Mouse (Mus musculus) layer of hippocampus, adult 11-12 months (tissue): ENCODE measurements around the gene Gm4131.
"Not testable (repeated sequence)": the region's sequence is repeated elsewhere in the genome, so short reads cannot be mapped to it uniquely, and the experiment has no call there.

Source experiments
- DNase-seq: peaks from one replicate; pipeline ENCODE4 v3.0.0; 2022; ENCODE audit warnings: low spot score

Gene Gm4131

DNA sequence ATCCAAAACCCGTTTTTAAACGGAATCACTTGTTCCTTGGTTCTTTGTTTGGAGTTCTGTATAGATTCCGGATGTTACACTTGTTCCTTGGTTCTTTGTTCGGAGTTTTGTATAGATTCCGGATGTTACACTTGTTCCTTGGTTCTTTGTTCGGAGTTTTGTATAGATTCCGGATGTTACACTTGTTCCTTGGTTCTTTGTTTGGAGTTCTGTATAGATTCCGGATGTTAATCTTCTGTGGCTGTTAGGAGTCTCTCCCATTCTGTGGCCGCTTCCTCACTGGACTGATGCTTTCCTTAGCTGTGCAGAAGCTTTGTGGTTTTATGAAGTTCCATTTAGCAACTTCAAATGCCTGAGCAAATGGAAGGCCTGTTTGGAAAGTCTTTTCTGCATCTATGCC is at the start of gene Gm4131:
Gm4131 (minus strand) TSS at position 101 of the 400 bp plus-strand sequence.
- DNase-seq, result not testable (repeated sequence)

DNA sequence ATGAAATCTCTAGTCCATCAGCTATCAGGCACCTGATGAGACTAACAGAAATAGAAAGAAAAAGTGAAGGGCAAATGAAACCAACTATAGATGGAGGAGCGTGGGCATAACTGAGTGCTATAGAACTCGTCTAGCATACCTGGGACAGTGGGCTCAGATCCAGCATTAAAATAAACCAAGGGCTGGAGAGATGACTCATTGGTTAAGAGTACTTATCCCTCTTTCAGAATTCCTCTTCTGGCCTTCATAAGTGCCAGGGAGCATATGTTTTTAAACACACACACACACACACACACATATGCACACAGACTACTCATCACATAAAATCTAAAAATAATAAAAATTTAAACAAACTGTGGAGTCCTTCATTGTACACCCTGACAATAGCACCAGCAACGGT is 43.2 kb upstream of the Gm4131 start:
- no peak for DNase-seq

GRCm38 (mm10) chr14:62607791-62608196 is 41.1 kb upstream of the Gm4131 start:
- DNase-seq, result peak; percentile 25

GRCm38 (mm10) chr14:62602869-62603268 is 36.1 kb upstream of the Gm4131 start:
- no peak for DNase-seq

- DNase-seq, result peak; percentile 20
Measured at GRCm38 (mm10) chr14:62602271-62602670, 35.5 kb upstream of the Gm4131 start.

DNA sequence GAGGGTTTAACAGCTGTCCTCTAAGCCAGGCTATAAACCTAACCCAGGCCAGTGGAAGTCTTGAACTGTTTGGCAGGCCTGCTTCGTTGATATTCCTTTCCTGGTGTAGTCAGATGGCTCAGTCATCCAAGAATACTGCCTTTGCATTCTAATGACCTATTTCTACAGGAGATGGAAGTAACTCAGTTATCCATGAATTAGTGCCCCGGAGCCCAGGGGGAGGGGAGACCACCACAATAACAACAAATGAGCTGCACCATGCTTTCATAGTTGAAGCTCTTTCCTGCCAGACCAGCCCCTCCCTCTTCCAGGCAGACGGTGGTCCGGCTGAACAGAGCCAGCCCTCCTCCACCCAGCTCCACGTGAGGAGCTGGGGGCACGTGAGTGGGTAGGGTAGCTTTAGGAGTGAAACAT is 33.4 kb upstream of the Gm4131 start:
- DNase-seq, result no peak

GRCm38 (mm10) chr14:62585338-62585737 is 18.6 kb upstream of the Gm4131 start:
- DNase-seq, result no peak

GRCm38 (mm10) chr14:62584637-62585036 is 17.9 kb upstream of the Gm4131 start:
- DNase-seq, result no peak

- no peak for DNase-seq
Measured at GRCm38 (mm10) chr14:62581768-62582167, 15.0 kb upstream of the Gm4131 start.

DNA sequence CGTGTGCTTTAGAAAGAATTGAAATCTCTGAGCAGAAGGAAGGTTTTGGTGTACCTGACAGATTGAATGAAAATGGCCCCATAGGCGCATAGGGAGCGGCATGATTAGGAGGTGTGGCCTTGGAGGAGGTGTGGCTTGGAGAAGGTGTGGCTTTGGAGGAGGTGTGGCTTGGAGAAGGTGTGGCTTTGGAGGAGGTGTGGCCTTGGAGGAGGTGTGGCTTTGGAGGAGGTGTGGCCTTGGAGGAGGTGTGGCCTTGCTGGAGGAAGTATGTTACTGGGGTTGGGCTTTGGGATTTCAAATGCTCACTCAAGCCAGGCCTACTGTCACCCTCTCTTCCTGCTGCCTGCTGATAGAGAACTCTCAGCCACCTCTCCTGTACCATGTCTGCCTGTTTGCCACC is 14.2 kb upstream of the Gm4131 start:
- no peak for DNase-seq

GRCm38 (mm10) chr14:62575862-62576261 is 9.1 kb upstream of the Gm4131 start:
- DNase-seq, result peak; percentile 29

- DNase-seq, result no peak
Measured at GRCm38 (mm10) chr14:62574906-62575305, 8.2 kb upstream of the Gm4131 start.

DNA sequence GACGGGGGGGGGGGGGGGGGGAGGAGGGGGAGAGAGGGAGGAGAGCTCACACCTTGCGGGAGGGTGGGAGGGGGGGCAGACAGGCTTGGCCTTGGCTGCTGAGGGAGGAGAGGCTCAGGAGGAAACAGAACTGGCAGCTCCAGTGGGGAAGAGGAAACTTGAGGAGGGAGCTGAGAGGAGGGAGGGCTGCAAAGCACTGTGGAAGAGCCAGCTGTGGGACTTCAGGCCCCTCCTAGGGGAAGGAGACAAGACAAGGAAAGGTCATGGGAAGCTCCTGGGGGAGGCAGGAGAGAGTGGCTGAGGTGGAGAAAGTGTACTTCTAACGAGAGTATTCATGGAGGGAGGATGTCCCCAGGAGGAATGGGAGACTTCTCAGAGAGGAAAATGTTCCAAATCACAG is 6.7 kb upstream of the Gm4131 start:
- DNase-seq, result no peak

GRCm38 (mm10) chr14:62570299-62570698 is 3.6 kb upstream of the Gm4131 start:
- DNase-seq, result no peak

GRCm38 (mm10) chr14:62569463-62569862 is 2.7 kb upstream of the Gm4131 start:
- DNase-seq, result no peak

GRCm38 (mm10) chr14:62563679-62564078 is 3.0 kb downstream of the Gm4131 start:
- no peak for DNase-seq

- DNase-seq, result peak; percentile 60
Measured at GRCm38 (mm10) chr14:62561875-62562748, 4.6 kb downstream of the Gm4131 start.

GRCm38 (mm10) chr14:62557111-62557510 is 9.6 kb downstream of the Gm4131 start:
- DNase-seq, result no peak

DNA sequence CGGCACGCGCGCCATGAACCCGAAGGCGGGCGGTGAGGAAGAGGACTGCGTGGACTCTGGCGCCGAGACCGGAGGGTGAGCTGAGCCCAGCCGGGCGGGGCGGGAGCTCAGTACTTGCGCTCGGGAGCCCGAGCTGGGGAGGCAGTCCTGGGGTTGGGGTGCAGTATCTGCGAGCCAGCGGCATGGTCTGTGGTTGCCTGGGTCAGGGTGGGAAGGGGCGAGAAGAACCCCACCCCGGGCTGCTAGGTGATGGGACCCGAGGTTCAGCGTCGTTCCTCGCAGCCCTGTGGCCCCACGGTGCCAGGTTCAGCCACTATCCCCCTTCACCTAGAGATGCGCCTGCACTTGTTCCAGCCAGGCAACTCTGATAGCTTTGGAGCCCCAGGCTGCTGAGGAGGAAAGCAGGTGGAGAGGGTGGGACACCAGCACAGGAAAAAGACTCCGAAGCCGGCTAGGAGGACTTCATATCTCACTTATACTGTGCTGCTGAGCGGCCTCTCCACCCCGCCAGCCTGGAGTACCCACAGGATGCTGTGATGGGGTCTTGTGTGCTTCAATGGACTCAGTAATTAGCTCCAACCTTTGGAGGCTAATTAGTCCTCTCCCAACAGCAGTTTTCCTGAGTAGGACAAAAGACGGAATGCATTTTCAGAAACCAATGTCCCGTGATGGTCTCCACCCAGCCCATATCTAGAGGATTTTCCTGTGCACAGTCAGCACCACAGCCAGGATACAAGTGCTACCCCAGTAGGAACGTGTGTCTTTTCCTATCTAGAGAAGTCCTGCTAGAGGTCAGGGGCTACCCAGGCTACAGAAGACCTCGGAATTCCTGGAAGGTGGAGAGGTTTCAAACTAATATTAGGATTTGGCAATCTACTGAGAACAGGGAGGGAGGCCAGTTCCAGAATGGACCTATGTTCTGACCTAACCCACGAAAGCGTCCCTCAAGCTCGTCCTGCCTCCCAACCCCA is 10.6 kb downstream of the Gm4131 start:
- no peak for DNase-seq

- DNase-seq, result peak; percentile 76
Measured at GRCm38 (mm10) chr14:62555309-62555829, 11.4 kb downstream of the Gm4131 start, which contains the start of gene Fam124a. Gene Fam124a (plus strand): TSS chr14:62555737.

GRCm38 (mm10) chr14:62553786-62554185 is 12.9 kb downstream of the Gm4131 start:
- DNase-seq, result no peak

DNA sequence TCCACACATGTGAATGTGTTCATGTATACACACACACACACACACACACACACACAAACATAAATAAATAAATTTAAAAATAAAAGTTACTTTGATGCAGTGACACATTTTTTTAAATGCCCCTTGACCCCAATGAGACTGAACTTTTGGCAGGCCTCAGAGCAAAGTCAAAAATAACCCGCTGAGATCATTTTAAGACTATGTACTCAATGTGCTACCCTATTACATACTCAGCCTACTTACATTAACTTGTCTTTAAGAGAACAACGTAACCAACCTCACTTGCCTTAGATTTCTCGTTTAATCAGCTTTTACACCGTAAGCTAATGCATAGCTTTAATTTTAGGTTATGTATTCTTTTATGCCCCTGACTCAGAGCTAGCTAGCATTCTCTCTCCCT is 13.9 kb downstream of the Gm4131 start:
- no peak for DNase-seq
